Mouse (Mus musculus) cerebellum, adult 8-10 months (tissue): Measurements from ENCODE around the gene Six1.
"Not testable (repeated sequence)": the region's sequence is repeated elsewhere in the genome, so short reads cannot be mapped to it uniquely, and the experiment has no call there.

Experiments used
- DNase-seq: peaks from one replicate; pipeline ENCODE4 v3.0.0; 2022

The Six1 gene

GRCm38 (mm10) chr12:73032665-73033064 lies 21.0 kb downstream of the Six1 start:
- no peak for DNase-seq

- DNase-seq, result no peak
Observed at GRCm38 (mm10) chr12:73031315-73031714, 22.4 kb downstream of the Six1 start.

DNA sequence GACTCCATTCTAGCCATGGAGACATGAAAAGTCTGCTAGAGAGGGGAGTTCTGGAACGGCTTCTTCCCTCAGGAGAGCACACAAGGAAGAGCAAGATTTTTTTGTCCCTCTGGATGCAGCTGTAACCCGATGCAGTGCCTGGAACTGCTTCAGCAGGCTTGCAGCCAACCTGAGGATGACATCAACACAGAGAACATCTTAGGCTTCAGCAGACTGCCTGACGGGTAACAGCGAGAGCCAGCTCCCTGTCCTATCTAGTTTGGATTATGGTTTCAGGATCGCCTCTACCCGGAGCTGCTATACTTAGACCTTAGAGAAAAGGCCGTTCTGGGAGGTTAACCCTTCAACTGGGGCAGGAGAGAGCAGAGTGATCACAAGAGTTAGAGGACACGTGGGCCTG lies 28.2 kb downstream of the Six1 start:
- DNase-seq, result no peak

- peak; percentile 69 for DNase-seq
Observed at GRCm38 (mm10) chr12:73020941-73021340, 32.7 kb downstream of the Six1 start.

DNA sequence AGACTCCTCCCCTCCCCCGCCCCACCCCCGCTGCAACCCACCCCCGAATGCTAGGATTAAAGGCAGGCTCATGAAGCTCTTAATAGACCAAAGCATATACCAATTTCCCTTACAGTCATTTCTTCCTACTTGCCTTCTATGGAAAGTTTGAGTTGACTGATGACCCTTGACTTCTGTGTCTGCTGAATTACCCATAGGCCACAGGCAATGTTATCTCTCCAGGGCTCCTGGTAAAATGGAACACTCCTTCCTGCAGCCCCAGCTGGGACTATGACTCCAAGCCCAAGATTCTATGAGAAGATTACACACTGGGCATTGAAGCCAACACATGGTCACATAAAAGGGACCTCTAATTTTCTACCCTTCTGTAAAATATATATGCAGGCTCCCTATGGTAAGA lies 33.3 kb downstream of the Six1 start:
- no peak for DNase-seq

- no peak for DNase-seq
Observed at GRCm38 (mm10) chr12:73018838-73019237, 34.8 kb downstream of the Six1 start.

- no peak for DNase-seq
Observed at GRCm38 (mm10) chr12:73016171-73016570, 37.5 kb downstream of the Six1 start.

DNA sequence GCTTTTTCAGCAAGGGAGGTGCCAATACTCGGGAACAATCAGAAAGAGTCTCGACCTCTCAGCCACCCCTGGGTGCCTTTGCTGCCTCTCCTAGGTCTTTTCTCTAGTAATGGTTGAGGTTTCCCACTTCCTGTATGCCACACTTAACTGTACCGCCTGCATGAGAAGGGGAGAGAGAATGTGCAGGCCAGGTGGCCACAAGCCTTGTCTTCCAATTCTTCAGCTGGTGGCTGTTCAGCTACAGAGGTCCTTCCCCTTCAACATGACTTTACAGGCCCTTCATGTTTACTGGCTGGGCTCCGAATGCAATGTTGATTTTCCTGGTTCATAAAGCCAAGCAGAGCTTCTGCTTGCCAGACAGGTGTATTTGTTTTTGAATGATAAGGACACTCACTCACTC lies 39.4 kb downstream of the Six1 start:
- no peak for DNase-seq

GRCm38 (mm10) chr12:73012824-73013223 lies 40.9 kb downstream of the Six1 start:
- DNase-seq, result no peak

DNA sequence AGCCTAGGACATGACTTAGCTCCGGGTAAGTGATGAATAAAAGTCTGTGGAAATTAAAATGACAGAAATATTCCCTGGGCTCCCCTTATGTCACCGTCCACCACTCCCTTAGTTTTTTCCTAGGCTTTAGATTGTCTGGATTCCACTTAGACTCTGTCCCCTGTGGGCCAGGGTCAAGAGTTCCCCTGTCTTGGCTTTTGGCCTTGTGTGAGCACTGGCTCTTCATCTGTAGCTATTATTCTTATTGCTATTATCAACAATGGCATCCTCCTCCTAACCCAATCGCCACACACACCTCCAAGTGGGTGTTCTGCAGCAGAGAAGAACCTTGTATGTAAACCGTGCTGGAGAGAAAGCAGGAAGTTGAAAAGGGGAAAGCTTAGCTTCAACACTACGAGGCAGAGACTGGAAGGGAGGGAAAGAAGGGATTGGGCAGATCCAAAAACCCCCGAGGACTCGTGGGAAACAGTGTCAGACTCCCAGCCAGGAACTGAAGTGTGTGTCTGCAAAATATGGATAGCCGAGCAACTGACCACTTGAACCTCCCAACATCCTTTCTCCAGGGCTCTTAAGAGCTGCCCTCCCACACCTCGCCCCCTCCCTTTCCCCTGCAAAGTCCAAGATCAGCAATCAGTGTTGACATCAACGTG lies 41.4 kb downstream of the Six1 start:
- no peak for DNase-seq

- not testable (repeated sequence) for DNase-seq
Observed at GRCm38 (mm10) chr12:73002903-73003302, 50.8 kb downstream of the Six1 start.

DNA sequence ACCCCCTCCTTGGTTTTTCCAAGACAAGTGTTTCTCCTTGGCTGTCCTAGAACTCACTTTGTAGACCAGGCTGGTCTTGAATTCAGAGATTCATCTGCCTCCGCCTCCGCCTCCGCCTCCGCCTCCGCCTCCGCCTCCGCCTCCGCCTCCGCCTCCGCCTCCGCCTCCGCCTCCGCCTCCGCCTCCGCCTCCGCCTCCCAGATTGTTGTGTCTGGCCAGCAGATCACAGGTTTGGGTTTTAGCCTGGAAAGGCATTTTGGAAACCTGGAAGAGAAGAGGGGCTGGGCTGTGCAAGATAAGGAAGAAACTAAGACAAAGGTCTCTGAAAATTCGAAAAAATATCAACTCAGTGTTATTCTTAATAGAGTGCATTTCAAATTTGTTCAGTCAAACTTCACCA lies 51.4 kb downstream of the Six1 start:
- not testable (repeated sequence) for DNase-seq

DNA sequence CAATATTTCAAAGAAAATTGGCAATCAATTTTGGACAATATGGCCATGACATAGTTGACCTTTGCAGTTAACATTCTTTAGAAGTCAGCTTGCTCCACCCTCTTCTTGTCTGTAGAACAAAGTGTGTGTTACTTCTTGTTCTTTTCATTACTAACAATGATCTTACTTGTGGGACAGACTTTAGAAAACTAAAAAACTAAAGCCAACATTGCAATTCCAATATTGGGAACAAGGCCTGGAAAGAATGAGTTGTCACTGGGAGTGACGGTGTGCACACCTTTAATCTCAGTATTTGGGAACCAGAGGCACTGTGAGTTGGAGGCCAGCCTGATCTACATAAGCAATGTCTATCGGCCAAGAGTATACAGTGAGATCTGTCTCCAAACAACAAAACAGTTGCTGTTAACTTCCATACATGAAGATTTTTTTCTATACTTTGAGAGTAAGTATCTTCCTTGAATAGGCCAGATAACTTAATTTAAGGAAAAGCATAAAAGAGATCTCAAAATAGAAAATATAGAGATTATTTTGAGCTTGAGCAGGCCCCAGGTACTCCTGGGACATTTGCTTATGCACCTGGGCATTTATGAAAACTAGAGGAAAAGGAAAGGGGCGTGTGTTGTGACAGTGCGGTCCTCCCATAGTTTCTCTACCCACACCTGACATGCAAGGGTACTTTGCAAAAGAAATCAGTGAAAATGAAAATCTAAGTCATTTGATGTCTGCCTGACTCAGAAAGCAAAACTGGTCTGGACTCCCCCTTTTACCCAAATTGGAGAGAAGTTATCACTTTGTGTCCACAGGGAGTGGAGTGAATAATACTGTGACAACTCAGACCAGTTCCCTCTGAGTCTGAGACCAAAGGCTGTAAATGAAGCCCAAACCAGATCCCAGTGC lies 55.3 kb downstream of the Six1 start:
- no peak for DNase-seq

GRCm38 (mm10) chr12:72996646-72997045 lies 57.0 kb downstream of the Six1 start:
- DNase-seq, result no peak
